Mouse (Mus musculus) forebrain, embryonic 16.5 days (tissue): ENCODE data around the gene Fam216a. TPM values are rescaled to one million over a fixed set of nuclear protein-coding genes. Genes with fewer than 3 reads are reported as not detected.

ENCODE experiments used
- ATAC-seq: fragments of 200-750 bp; cut with Nextera tagmentation; 2 replicates; pipeline ENCODE4 v1.8.0; 2017; ENCODE audit warnings: mild to moderate bottlenecking, moderate library complexity
- H3K27ac ChIP-seq: fragments of 300-500 bp; sonication (generic); 2 replicates; pipeline ENCODE4 v1.5.1; 2014; ENCODE audit warnings: low read length, control low read depth
- H3K27me3 ChIP-seq: fragments of 300-500 bp; sonication (generic); replicated peaks from 2 replicates; pipeline ENCODE4 v1.6.1; 2014; ENCODE audit warnings: low read length; ENCODE audit not compliant: control insufficient read depth, insufficient read depth
- H3K36me3 ChIP-seq: fragments of 300-500 bp; sonication (generic); 2 replicates; pipeline ENCODE4 v1.6.1; 2014; ENCODE audit not compliant: control insufficient read depth, insufficient read depth
- H3K4me1 ChIP-seq: fragments of 300-500 bp; sonication (generic); replicated peaks from 2 replicates; pipeline ENCODE4 v1.6.1; 2014; ENCODE audit warnings: low read length; ENCODE audit not compliant: control insufficient read depth, insufficient read depth
- H3K4me2 ChIP-seq: fragments of 300-500 bp; sonication (generic); 2 replicates; pipeline ENCODE4 v1.6.1; 2014; ENCODE audit warnings: mild to moderate bottlenecking, low read length, control low read depth
- H3K4me3 ChIP-seq: fragments of 300-500 bp; sonication (generic); replicated peaks from 2 replicates; pipeline ENCODE4 v1.5.1; 2014; ENCODE audit warnings: mild to moderate bottlenecking, low read length, control low read depth
- H3K9ac ChIP-seq: fragments of 300-500 bp; sonication (generic); replicated peaks from 2 replicates; pipeline ENCODE4 v1.6.1; 2014; ENCODE audit warnings: low read depth, low read length, control low read depth
- H3K9me3 ChIP-seq: fragments of 300-500 bp; sonication (generic); 2 replicates; pipeline ENCODE4 v1.6.1; 2016; ENCODE audit warnings: low read length; ENCODE audit not compliant: control insufficient read depth
- WGBS: fragments of 180-500 bp; shearing (Covaris S2); extraction: QIAGEN DNeasy Blood & Tissue Kit; methylation state at CpG from one replicate; pipeline ENCODE4 v1.1.7; 2014; 5-methylcytosine and 5-hydroxymethylcytosine counted together
- polyA plus RNA-seq: library from polyadenylated mRNA; unstranded; fragments of >200 nt; fragmentation: Nextera tagmentation; extraction: Ambion mirVana; gene quantifications from 2 replicates; pipeline ENCODE4 v1.2.1, GENCODE M21; 2015

Gene Fam216a
- polyA plus RNA-seq, 1 experiment from 2014 or later, result 122 TPM

DNA sequence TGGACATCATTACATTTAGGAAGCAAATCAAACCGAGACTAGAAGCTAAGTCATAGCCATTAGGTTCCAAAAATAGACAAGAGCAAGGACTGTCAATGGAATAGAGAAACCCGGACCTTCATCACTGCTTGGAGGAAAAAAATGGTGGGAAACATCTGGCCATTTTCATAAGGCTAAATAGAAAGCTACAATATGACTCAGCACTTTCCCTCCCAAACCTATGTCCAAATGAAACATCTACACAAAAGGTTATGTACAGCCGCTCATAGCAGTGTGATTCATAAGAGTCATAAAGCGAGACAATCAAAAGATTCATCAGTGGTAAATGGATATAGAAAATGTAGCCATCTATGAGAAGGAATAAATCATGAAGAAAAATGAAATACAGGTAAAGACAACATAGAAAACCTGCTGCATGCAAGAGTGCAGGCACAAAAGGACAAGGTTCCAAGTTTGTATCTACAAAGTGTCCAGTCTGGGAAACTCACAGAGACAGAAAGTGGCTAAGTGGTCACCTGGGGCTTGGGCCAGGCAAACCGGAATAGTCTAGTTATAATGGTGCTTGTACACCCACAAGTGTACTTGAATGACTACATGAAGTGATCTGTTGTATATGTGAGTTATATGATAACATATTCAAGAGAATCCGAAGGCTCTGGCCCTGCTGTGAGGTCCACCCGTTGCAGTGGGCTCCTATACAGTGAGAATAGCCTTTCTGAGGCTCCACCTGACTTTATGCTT is 35.4 kb downstream of the Fam216a start:
- WGBS, result 94% methylated on average over 7 of the region's 7 CpGs

DNA sequence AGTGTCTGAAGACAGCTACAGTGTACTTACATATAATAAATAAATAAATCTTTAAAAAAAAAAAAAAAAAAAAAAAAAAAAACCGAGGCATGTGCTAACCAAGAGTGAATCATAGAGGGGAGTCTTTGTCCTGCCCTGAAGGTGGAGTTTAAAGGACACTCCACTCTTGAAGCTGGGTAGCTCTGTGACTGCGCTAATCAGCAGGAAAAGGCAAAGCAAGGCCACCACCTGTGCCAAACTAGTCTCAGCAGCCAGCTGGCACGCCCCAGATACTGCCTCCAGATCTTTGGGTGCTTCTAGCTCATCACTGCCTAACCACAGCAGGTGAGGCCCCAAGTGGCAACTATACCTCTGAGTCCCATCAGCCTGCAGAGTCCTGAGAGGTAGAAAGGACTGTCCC is 37.5 kb downstream of the Fam216a start:
- Histone ChIP-seq H3K9ac (no peak overlapping the region), H3K36me3 (no peaks in the 10 kb centered on the region), H3K4me2 (no peak overlapping the region), H3K9me3 (no peaks in the 10 kb centered on the region), H3K27me3 (no peaks in the 10 kb centered on the region), H3K27ac (no peak overlapping the region), H3K4me1 (no peaks in the 10 kb centered on the region), H3K4me3 (no peak overlapping the region)
- 76% methylated on average over 3 of the region's 3 CpGs for WGBS
- no peak for ATAC-seq

More for the DNA sequence above, 35.4 kb downstream of the Fam216a start:
- no peak overlapping the region for H3K4me3 ChIP-seq
- no peaks in the 10 kb centered on the region for H3K4me1 ChIP-seq
- H3K27me3 ChIP-seq, result no peaks in the 10 kb centered on the region
- H3K9me3 ChIP-seq, result no peaks in the 10 kb centered on the region
- no peak overlapping the region for H3K4me2 ChIP-seq
- H3K9ac ChIP-seq, result no peak overlapping the region
- H3K36me3 ChIP-seq, result no peaks in the 10 kb centered on the region
- H3K27ac ChIP-seq, result no peak overlapping the region
- no peak for ATAC-seq

DNA sequence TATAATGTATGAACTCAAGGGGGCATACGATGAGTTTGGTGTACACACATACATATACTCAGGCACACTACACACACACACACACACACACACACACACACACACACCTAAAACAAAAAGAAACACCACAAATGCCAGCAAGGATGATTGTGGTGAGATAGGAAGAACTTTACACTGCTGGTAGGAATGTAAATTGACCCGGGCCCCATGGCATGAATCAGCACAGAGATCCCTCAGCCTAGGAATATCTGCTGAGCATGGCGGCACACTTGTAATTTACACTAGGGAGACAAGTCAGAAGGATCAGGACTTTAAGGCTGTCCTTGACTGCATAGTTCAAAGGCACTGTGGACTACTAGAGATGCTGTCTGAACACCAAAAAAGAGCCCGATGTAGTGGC is 41.9 kb downstream of the Fam216a start:
- ATAC-seq, result no peak
- Histone ChIP-seq H3K4me1 (peaks cover 7% of the 10 kb centered on the region), H3K9me3 (no peaks in the 10 kb centered on the region), H3K27ac (no peak overlapping the region), H3K4me3 (no peak overlapping the region), H3K9ac (no peak overlapping the region), H3K4me2 (no peak overlapping the region), H3K36me3 (peaks cover 3% of the 10 kb centered on the region; the same call in 1 of the 2 replicates), H3K27me3 (no peaks in the 10 kb centered on the region)
- WGBS, result 94% methylated on average over 4 of the region's 4 CpGs

DNA sequence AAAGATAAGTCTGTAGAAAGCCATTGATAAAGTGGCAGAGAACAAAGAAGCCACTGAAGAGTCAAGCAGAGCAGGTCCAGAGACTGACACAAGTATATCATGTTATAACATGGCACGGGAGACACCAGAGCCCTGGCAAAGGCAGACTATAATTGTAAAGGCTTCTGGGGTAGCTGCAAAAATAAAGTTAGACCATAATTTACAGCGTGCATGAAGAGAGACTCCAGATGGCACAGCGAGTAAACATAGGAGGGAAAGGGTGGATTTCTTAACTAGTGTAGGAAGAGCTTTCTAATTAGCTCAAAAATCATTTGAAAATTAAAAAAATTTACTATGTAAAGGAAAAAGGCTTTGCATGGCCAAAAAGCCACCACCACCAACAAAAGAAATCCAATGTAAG is 44.9 kb downstream of the Fam216a start:
- H3K4me2 ChIP-seq, result no peak overlapping the region
- H3K27me3 ChIP-seq, result no peaks in the 10 kb centered on the region
- peaks cover 4% of the 10 kb centered on the region; the same call in 1 of the 2 replicates for H3K36me3 ChIP-seq
- 68% methylated on average over 3 of the region's 3 CpGs for WGBS
- peaks cover 7% of the 10 kb centered on the region for H3K4me1 ChIP-seq
- no peak overlapping the region for H3K4me3 ChIP-seq
- H3K9me3 ChIP-seq, result no peaks in the 10 kb centered on the region
- H3K9ac ChIP-seq, result no peak overlapping the region
- peak overlapping the region; percentile 64 for H3K27ac ChIP-seq
- no peak for ATAC-seq

DNA sequence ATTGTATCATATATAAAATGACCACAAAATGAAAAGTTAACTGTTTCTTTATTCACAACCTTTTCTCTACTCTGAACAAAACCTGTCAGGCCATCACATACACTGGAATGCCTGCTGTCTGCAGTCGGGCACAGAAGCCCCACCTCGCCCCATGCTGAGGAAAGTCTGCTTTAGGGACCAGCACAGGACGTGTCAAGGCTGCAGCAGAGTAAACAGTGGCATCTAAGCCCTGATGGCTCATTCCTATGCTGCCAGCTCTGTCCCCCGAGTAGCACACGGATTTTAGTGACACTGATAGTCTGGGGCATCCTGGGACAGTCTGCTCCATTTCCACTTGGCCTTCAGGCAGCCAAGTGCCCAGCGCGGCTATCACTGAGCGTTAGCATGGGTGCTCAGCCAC is 46.7 kb downstream of the Fam216a start:
- no peak overlapping the region for H3K27ac ChIP-seq
- no peak for ATAC-seq
- no peaks in the 10 kb centered on the region for H3K9me3 ChIP-seq
- no peak overlapping the region for H3K4me3 ChIP-seq
- peaks cover 7% of the 10 kb centered on the region; the same call in 1 of the 2 replicates for H3K36me3 ChIP-seq
- no peak overlapping the region for H3K4me2 ChIP-seq
- no peaks in the 10 kb centered on the region for H3K27me3 ChIP-seq
- no peak overlapping the region for H3K9ac ChIP-seq
- H3K4me1 ChIP-seq, result peaks cover 7% of the 10 kb centered on the region
- WGBS, result 88% methylated on average over 8 of the region's 8 CpGs

DNA sequence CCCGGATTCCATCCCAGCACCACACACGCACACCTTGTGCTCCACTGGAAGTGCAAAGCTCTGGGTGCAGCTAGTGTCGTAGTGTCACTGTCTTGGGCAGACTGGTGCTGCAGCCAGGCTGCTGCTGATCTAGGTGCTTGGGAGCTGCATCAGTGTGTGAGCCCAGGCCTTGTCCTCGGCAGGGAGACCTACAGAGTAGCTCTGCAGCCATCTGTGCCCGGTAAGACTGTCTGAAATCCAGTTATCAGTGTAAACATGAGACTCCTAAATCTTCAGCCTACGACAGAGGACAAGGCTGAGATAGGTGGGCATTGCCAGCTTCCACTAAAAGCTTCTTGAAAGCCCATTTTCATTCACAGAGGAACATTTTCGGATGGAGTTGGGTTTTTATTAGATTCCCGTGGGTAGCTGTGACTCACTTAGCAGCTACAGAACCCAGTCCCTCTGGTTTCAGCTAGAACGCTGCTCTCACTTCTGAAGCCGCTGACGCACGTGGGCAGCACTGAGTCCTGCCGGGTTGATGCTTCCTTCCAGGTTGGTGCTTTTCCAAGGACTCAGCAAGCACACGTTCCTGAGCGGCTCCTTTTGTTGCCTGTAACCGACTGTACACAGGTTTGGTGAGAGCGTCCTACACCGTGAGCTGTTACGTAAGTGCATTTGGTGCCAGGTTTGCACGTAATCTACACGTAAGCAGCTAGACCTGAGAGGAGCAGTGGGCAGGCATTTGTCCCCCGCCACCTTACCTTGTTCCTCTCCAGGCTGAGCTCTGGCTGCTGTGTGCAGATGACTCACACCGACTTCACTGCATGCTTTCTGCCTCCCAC is 47.3 kb downstream of the Fam216a start:
- no peak overlapping the region for H3K4me2 ChIP-seq
- H3K27ac ChIP-seq, result no peak overlapping the region
- no peaks in the 10 kb centered on the region for H3K9me3 ChIP-seq
- no peak for ATAC-seq
- peaks cover 7% of the 10 kb centered on the region; the same call in 1 of the 2 replicates for H3K36me3 ChIP-seq
- H3K9ac ChIP-seq, result no peak overlapping the region
- no peaks in the 10 kb centered on the region for H3K27me3 ChIP-seq
- H3K4me1 ChIP-seq, result peaks cover 7% of the 10 kb centered on the region
- no peak overlapping the region for H3K4me3 ChIP-seq
- WGBS, result 90% methylated on average over 23 of the region's 23 CpGs

DNA sequence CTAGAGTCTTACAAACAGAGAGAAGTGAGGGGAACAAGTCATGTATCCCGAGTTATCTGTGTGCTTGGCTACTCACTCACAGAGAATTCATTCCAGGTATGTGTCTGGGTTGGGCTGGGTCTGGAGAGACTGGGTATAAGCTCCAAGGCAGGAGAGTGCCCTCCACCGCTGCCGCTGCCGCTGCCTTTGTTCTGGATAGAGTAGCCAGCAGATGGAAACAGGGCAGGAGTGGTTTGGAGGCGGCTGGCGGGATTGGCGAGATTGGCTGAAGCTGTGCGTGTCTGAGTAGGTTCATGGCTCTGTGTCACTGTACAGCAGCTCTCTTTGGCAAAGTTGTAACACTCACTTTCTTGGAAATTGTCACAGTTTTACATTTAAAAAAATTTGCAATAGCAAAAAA is 48.6 kb downstream of the Fam216a start:
- no peak overlapping the region for H3K27ac ChIP-seq
- H3K36me3 ChIP-seq, result peaks cover 5% of the 10 kb centered on the region; the same call in 1 of the 2 replicates
- H3K4me2 ChIP-seq, result no peak overlapping the region
- ATAC-seq, result no peak
- 0 out of 2 replicates have a peak overlapping the region, but pooled peaks have one; percentile 13 for H3K9ac ChIP-seq
- H3K27me3 ChIP-seq, result no peaks in the 10 kb centered on the region
- H3K4me3 ChIP-seq, result no peak overlapping the region
- no peaks in the 10 kb centered on the region for H3K9me3 ChIP-seq
- 54% methylated on average over 8 of the region's 8 CpGs for WGBS
- H3K4me1 ChIP-seq, result peaks cover 7% of the 10 kb centered on the region

DNA sequence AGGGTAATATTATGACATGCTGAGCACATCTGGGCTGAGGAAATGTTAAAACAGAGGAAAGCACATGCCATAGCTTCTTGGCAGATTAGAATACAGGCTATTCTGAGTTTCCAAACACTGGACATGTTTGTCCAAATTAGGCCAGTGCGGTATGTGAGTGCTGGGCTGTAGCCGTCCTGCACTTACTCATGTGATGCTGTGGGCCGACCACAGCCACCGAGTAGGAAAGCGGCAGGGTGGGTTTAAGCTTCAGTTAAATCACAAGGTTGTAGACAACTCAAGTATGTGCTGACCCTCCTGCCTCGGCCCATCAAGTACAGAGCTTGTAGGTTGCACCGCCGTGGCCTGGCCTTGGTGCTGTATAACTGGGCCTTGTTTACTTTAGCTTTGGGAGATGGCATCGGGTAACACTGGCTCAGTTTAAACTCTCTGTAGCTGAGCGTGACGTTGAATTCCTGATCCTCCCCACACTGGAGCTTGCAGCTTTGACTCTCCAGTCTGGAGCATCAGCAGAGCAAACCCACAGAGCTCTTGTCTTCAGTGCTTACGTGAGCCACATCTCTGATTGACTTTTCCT is 51.9 kb downstream of the Fam216a start:
- Histone ChIP-seq H3K4me1 (no peaks in the 10 kb centered on the region), H3K27me3 (no peaks in the 10 kb centered on the region), H3K27ac (no peak overlapping the region), H3K4me2 (no peak overlapping the region), H3K4me3 (no peak overlapping the region), H3K9ac (no peak overlapping the region), H3K36me3 (0 out of 2 replicates have a peak, but pooled peaks cover 4% of the 10 kb centered on the region), H3K9me3 (no peaks in the 10 kb centered on the region)
- 87% methylated on average over 12 of the region's 12 CpGs for WGBS
- ATAC-seq, result no peak
